Mouse (Mus musculus) layer of hippocampus, postnatal 10 days (tissue): Measurements from ENCODE around the gene Arel1. TPM values are rescaled to one million over a fixed set of nuclear protein-coding genes. Genes with fewer than 3 reads are reported as not detected.

Experiments
- total RNA-seq, 2 experiments: library from RNA; stranded (reverse); gene quantifications; 2 replicates each; pipeline ENCODE4 v1.2.3; 2021

Arel1 gene
- total RNA-seq, 2 experiments from 2014 or later, result 79.5 to 91.8 TPM

Other genes with a start within 250 kb of the Arel1 start
- gene Npc2, start 197.7 kb downstream of the Arel1 start, total RNA-seq, result 10 to 100 TPM; 36.7 to 38.0 TPM
- 10 to 100 TPM; 53.6 to 62.5 TPM for gene Isca2, start 197.6 kb downstream of the Arel1 start, total RNA-seq
- 1 to 10 TPM; 1.3 TPM for gene Ltbp2, start 94.4 kb downstream of the Arel1 start, total RNA-seq
- 10 to 100 TPM; 33.8 to 34.9 TPM for gene Fcf1, start within 50 bp of the Arel1 start, total RNA-seq
- gene Ylpm1, start 25.4 kb upstream of the Arel1 start, total RNA-seq, result 100 to 1,000 TPM; 120 to 131 TPM
- 1 to 10 TPM; 1.1 to 1.4 TPM for gene Prox2, start 139.9 kb upstream of the Arel1 start, total RNA-seq
- 100 to 1,000 TPM; 162 to 167 TPM for gene Dlst, start 139.9 kb upstream of the Arel1 start, total RNA-seq
- gene Rps6kl1, start 180.4 kb upstream of the Arel1 start, total RNA-seq, result 10 to 100 TPM; 41.5 to 48.4 TPM
- 1 to 10 TPM; 5.1 to 6.0 TPM for gene Pgf, start 206.9 kb upstream of the Arel1 start, total RNA-seq
- 10 to 100 TPM; 57.4 to 85.0 TPM for gene Eif2b2, start 248.6 kb upstream of the Arel1 start, total RNA-seq